Comparison of ENCODE assay signal across 8 mouse cellular contexts in the genomic region with DNA sequence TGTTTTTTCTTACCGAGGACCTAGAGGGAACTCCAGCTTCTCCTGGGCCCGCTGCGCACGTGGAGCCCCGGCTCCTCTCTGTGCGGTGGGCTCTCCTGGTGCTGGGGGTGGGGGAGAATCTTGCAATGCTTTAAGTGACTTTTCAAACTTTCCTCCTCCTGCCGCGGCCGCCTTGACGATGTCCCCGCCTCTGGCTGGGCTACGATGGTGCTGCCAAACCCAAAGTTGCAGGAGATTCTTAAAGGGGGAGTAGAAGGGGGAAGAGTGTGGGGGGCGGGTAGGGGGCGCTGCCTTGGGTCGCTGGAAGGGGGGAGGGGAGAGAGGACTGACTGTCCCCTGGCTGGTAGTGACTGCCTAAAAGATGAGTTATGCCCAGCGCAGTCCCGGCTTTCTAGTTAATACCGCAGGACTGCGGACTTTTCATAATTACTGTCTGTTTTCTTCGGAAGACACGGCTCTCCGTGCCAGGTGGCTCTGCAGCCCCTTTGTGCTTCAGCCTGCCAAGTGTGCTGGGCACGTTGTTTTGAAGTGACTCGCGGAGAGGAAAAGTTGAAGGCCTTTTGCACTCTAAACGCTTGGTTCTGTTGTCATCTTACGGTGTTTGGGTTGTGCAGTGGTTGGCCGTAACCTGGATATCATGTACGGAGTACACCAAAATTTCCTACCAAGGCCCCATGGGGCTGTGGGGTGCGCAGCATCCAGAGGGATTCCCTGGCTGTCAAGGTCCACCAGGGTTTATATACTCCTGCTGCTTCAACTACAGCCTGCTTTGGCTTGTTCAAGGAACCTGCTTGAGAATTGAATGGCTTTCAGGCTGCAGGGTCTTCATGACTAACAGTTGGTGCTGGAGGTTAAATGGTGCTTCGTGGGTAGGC. TPM values are rescaled to one million over a fixed set of nuclear protein-coding genes. Genes with fewer than 3 reads are reported as not detected.
DNase-seq lines count a peak whose midpoint lies in the region; ATAC-seq and TF ChIP-seq lines count a peak whose summit lies in the region.

No protein-coding gene starts in this region.

- H3K36me3 ChIP-seq in forebrain, embryonic 16.5 days (ENCODE audit: control insufficient read depth, insufficient read depth): no peaks in the 10 kb centered on the region
- H3K36me3 ChIP-seq in limb, embryonic 15.5 days: no peaks in the 10 kb centered on the region
- no peaks in the 10 kb centered on the region for H3K36me3 ChIP-seq in small intestine, adult 2 months (ENCODE audit: control insufficient read depth, insufficient read depth, low read length)

- peaks cover 2% of the 10 kb centered on the region; the same call in 1 of the 2 replicates for H3K4me1 ChIP-seq in brown adipose tissue, adult 24 weeks (ENCODE audit: control insufficient read depth, insufficient read depth, insufficient read length, low read length)
- H3K4me1 ChIP-seq in forebrain, embryonic 16.5 days (replicated peaks; ENCODE audit: control insufficient read depth, insufficient read depth, low read length): peaks cover 20% of the 10 kb centered on the region
- peaks cover 20% of the 10 kb centered on the region for H3K4me1 ChIP-seq in limb, embryonic 15.5 days
- peaks cover 14% of the 10 kb centered on the region for H3K4me1 ChIP-seq in small intestine, adult 2 months (ENCODE audit: control insufficient read depth, insufficient read depth, insufficient read length, low read length)

- peak overlapping the region; percentile 74; the same call in 1 of the 2 replicates for H3K27ac ChIP-seq in layer of hippocampus, adult 2 months
- H3K27ac ChIP-seq in brown adipose tissue, adult 24 weeks (replicated peaks; ENCODE audit: low read depth, low read length): no peak overlapping the region
- no peak overlapping the region for H3K27ac ChIP-seq in forebrain, embryonic 16.5 days (ENCODE audit: low read length)
- peak overlapping the region; percentile 71; the same call in 1 of the 2 replicates for H3K27ac ChIP-seq in limb, embryonic 15.5 days
- H3K27ac ChIP-seq in small intestine, adult 2 months (ENCODE audit: insufficient read depth, low read depth, low read length): no peak overlapping the region

- H3K4me3 ChIP-seq in layer of hippocampus, adult 2 months: peak overlapping the region; percentile 77
- peak overlapping the region; percentile 50 for H3K4me3 ChIP-seq in brown adipose tissue, adult 24 weeks (ENCODE audit: insufficient read depth, low read depth, low read length)
- H3K4me3 ChIP-seq in forebrain, embryonic 16.5 days (replicated peaks; ENCODE audit: low read length): peak overlapping the region; percentile 84
- H3K4me3 ChIP-seq in limb, embryonic 15.5 days: peak overlapping the region; percentile 72
- H3K4me3 ChIP-seq in small intestine, adult 2 months (ENCODE audit: low read depth, low read length): peak overlapping the region; percentile 68

- DNase-seq in layer of hippocampus, adult 2 months (ENCODE audit: low spot score in 2 of 2): no peak
- no peak for DNase-seq in layer of hippocampus, postnatal 25 days (ENCODE audit: extremely low spot score in 1 of 2, low spot score in 1 of 2)
- no peak for DNase-seq in layer of hippocampus, adult 9-11 months

- no peaks in the 10 kb centered on the region for H3K27me3 ChIP-seq in forebrain, embryonic 16.5 days (replicated peaks; ENCODE audit: control insufficient read depth, insufficient read depth, low read length)
- peaks cover 7% of the 10 kb centered on the region; the same call in 1 of the 2 replicates for H3K27me3 ChIP-seq in limb, embryonic 15.5 days
- H3K27me3 ChIP-seq in small intestine, adult 2 months (ENCODE audit: control insufficient read depth, insufficient read depth, low read length): peaks cover 31% of the 10 kb centered on the region

- H3K9me3 ChIP-seq in forebrain, embryonic 16.5 days (ENCODE audit: control insufficient read depth, low read length): no peaks in the 10 kb centered on the region
- no peaks in the 10 kb centered on the region for H3K9me3 ChIP-seq in limb, embryonic 15.5 days

- peak; percentile 19 for ATAC-seq in forebrain, embryonic 16.5 days
- 0 out of 2 replicates have a peak, but pooled peaks have one; percentile 32 for ATAC-seq in limb, embryonic 15.5 days (ENCODE audit: insufficient number of reproducible peaks, low FRiP score, low TSS enrichment, low read depth)
- ATAC-seq in activated CD4-positive, CD25-positive, alpha-beta regulatory T cell, adult 4 months: no peak

- TF ChIP-seq POLR2A in small intestine, adult 2 months (IDR thresholded peaks at IDR 0.05; ENCODE audit: low read depth, low read length): no peak

- no peak for TF ChIP-seq CTCF in layer of hippocampus, adult 2 months (conservative IDR thresholded peaks at IDR 0.05)
- no peak for TF ChIP-seq CTCF in small intestine, adult 2 months (IDR thresholded peaks at IDR 0.05; ENCODE audit: extremely low read depth, insufficient read length, insufficient replicate concordance, low read depth, low read length)

- under 1% methylated on average over 29 of the region's 31 CpGs for WGBS in forebrain, embryonic 16.5 days
- WGBS in limb, embryonic 15.5 days: under 1% methylated on average over 30 of the region's 31 CpGs
- WGBS in small intestine, adult 2 months: 2% methylated on average over 30 of the region's 31 CpGs

- H3K4me2 ChIP-seq in forebrain, embryonic 16.5 days (ENCODE audit: low read length): peak overlapping the region; percentile 64
- peak overlapping the region; percentile 99 for H3K4me2 ChIP-seq in limb, embryonic 15.5 days

- H3K9ac ChIP-seq in forebrain, embryonic 16.5 days (replicated peaks; ENCODE audit: low read depth, low read length): peak overlapping the region; percentile 79
- H3K9ac ChIP-seq in limb, embryonic 15.5 days: peak overlapping the region; percentile 64

RNA-seq across cellular contexts. Expression of a gene that starts 1.3 kb away (rescaled TPM):
- 10 to 100 TPM; 27.6 to 28.9 TPM for total RNA-seq in layer of hippocampus, adult 2 months (2021)
- 10 to 100 TPM; 29.4 to 29.5 TPM for total RNA-seq in layer of hippocampus, postnatal 25 days (2021)
- 0.33 TPM in 1 of 2 replicates, not detected in the other for polyA plus RNA-seq in brown adipose tissue, adult 24 weeks (2012; ENCODE audit: insufficient read depth, insufficient read length, missing spikeins)
- polyA plus RNA-seq in forebrain, embryonic 16.5 days (2015; fragmentation: Nextera tagmentation; extraction: Ambion mirVana): 18.7 and 20.1 TPM in 2 replicates
- polyA plus RNA-seq in limb, embryonic 15.5 days (2015; fragmentation: Nextera tagmentation; extraction: Ambion mirVana): 2.3 and 3.1 TPM in 2 replicates
- polyA plus RNA-seq in small intestine, adult 2 months (2012; rRNA removed): 0.10 and 0.13 TPM in 2 replicates
- polyA plus RNA-seq in activated CD4-positive, CD25-positive, alpha-beta regulatory T cell, adult 4 months (2017; shearing (Covaris generic)): under 1 TPM in 1 of 2 experiments, not detected in 1; 0.16 TPM

Comparison
In these comparisons a context has a peak if more than half of its experiments do, and no peak if none do; other contexts are left out.
1. H3K27ac ChIP-seq: peak in layer of hippocampus, adult 2 months (single experiment) and limb, embryonic 15.5 days (single experiment); none in brown adipose tissue, adult 24 weeks (single experiment), forebrain, embryonic 16.5 days (single experiment) and small intestine, adult 2 months (single experiment).
2. Peak in every context shown above with its lines, with median percentiles within 50 percentile points of each other: H3K4me3 ChIP-seq.